Mouse (Mus musculus): ENCODE data around the gene Il7r. TPM values are rescaled to one million over a fixed set of nuclear protein-coding genes. Genes with fewer than 3 reads are reported as not detected.

The Il7r gene
- polyA plus RNA-seq, 1 experiment from 2014 or later: not detected

- DNase-seq (ENCODE audit: low spot score): no peak
- H3K36me3 ChIP-seq: no peaks in the 10 kb centered on the region
- H3K4me3 ChIP-seq: no peak overlapping the region
- WGBS: 86% methylated on average over 3 of the region's 3 CpGs
- H3K27ac ChIP-seq: no peak overlapping the region
- no peaks in the 10 kb centered on the region for H3K4me1 ChIP-seq (replicated peaks)
- no peaks in the 10 kb centered on the region for H3K27me3 ChIP-seq (ENCODE audit: insufficient read depth, poor library complexity, severe bottlenecking)
- H3K9me3 ChIP-seq: no peaks in the 10 kb centered on the region
Measured at GRCm38 (mm10) chr15:9528186-9528935, 1.6 kb downstream of the Il7r start.

- Histone ChIP-seq H3K27me3 (ENCODE audit: insufficient read depth, poor library complexity, severe bottlenecking) (no peaks in the 10 kb centered on the region), H3K36me3 (no peaks in the 10 kb centered on the region), H3K4me3 (no peak overlapping the region), H3K4me1 (replicated peaks) (no peaks in the 10 kb centered on the region), H3K27ac (no peak overlapping the region), H3K9me3 (no peaks in the 10 kb centered on the region)
- no peak for DNase-seq (ENCODE audit: low spot score)
Measured at GRCm38 (mm10) chr15:9526412-9526811, 3.6 kb downstream of the Il7r start.

DNA sequence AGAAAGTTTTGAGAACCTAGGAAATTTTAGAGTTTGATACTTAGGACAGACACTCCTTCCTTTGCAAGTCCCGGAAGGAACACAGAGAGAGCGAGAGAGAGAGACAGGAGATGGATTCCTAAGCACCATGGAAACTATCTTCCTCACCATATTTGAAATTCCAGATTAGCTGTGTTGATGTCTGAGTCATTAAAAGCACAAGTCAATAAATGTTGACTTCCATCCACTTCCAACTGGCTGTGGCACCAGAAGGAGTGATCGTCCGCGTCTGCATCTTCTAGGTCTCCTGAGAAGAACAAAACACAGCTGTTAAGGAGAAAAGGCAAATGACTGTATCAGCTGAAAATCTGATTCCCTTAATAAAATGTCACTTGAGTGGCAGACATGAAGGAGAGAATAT lies 5.1 kb downstream of the Il7r start:
- Histone ChIP-seq H3K4me3 (no peak overlapping the region), H3K36me3 (no peaks in the 10 kb centered on the region), H3K9me3 (no peaks in the 10 kb centered on the region), H3K4me1 (replicated peaks) (no peaks in the 10 kb centered on the region), H3K27ac (no peak overlapping the region), H3K27me3 (ENCODE audit: insufficient read depth, poor library complexity, severe bottlenecking) (no peaks in the 10 kb centered on the region)
- 91% methylated on average over 5 of the region's 5 CpGs for WGBS
- DNase-seq (ENCODE audit: low spot score): no peak

DNA sequence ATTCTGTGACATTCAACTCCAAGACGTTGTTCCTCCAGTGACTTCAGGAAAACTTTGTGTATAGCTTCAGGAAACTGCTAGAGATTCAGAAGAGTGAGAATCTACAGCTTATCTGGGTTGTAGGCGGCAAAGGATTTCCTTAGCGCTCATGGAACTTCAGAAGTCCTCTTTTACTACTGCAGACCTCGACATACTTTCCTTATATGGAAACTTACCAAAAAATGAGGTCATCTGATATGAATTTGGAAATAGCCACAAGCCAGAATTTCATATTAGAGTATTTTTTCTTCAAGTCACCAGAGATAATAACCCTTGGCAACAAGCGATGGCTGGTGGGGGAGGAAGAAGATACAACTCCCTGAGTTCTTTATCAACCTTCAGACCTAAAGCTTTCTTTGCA lies 6.0 kb downstream of the Il7r start:
- Histone ChIP-seq H3K27me3 (ENCODE audit: insufficient read depth, poor library complexity, severe bottlenecking) (no peaks in the 10 kb centered on the region), H3K36me3 (no peaks in the 10 kb centered on the region), H3K27ac (no peak overlapping the region), H3K9me3 (no peaks in the 10 kb centered on the region), H3K4me3 (no peak overlapping the region), H3K4me1 (replicated peaks) (no peaks in the 10 kb centered on the region)
- 88% methylated on average over 5 of the region's 5 CpGs for WGBS
- no peak for DNase-seq (ENCODE audit: low spot score)

- Histone ChIP-seq H3K27me3 (ENCODE audit: insufficient read depth, poor library complexity, severe bottlenecking) (no peaks in the 10 kb centered on the region), H3K36me3 (no peaks in the 10 kb centered on the region), H3K4me1 (replicated peaks) (no peaks in the 10 kb centered on the region), H3K9me3 (no peaks in the 10 kb centered on the region), H3K4me3 (no peak overlapping the region), H3K27ac (no peak overlapping the region)
- no peak for DNase-seq (ENCODE audit: low spot score)
- 91% methylated on average over 3 of the region's 3 CpGs for WGBS
Measured at GRCm38 (mm10) chr15:9523059-9523458, 6.9 kb downstream of the Il7r start.

GRCm38 (mm10) chr15:9492077-9492476 lies 37.9 kb downstream of the Il7r start:
- H3K27me3 ChIP-seq (ENCODE audit: insufficient read depth, poor library complexity, severe bottlenecking): no peaks in the 10 kb centered on the region
- no peaks in the 10 kb centered on the region for H3K9me3 ChIP-seq
- H3K36me3 ChIP-seq: no peaks in the 10 kb centered on the region
- 86% methylated on average over 3 of the region's 3 CpGs for WGBS
- DNase-seq (ENCODE audit: low spot score): no peak
- no peak overlapping the region for H3K4me3 ChIP-seq
- no peak overlapping the region for H3K27ac ChIP-seq
- H3K4me1 ChIP-seq (replicated peaks): no peaks in the 10 kb centered on the region

DNA sequence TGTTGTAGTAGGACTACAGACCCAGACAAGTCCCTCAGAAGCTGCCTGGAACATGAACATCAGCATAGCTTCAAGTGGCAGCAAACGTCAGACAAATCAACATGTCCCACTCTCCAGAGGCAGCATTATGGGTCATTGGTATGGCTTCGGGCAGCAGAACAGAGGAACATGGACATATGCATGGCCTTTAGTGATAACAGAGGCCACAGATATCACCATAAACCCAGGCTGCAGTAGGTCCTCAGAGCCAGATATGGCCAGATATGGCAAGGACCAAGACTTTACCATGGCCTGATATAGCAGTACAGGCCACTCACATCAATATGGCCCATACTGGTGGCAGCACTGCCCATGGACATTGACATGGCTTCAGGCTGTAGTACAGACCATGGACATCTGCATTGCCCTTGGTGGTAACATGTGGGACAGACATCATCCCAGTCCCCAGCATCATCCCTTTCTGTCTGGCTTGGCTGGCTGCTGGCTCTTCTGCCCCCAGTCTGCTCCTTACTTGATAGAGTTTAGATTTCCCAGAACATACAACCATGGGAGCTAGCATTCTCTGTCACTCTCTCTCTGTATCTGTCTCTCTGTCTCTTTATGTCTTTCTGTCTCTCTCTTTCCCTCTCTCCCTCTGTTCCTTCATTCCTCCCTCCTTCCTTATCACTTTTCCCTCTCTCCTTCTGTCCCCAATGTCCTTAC lies 40.4 kb downstream of the Il7r start:
- Histone ChIP-seq H3K27ac (no peak overlapping the region), H3K27me3 (ENCODE audit: insufficient read depth, poor library complexity, severe bottlenecking) (no peaks in the 10 kb centered on the region), H3K4me3 (no peak overlapping the region), H3K36me3 (no peaks in the 10 kb centered on the region), H3K4me1 (replicated peaks) (no peaks in the 10 kb centered on the region), H3K9me3 (no peaks in the 10 kb centered on the region)
- 89% methylated on average over 2 of the region's 2 CpGs for WGBS
- DNase-seq (ENCODE audit: low spot score): no peak

DNA sequence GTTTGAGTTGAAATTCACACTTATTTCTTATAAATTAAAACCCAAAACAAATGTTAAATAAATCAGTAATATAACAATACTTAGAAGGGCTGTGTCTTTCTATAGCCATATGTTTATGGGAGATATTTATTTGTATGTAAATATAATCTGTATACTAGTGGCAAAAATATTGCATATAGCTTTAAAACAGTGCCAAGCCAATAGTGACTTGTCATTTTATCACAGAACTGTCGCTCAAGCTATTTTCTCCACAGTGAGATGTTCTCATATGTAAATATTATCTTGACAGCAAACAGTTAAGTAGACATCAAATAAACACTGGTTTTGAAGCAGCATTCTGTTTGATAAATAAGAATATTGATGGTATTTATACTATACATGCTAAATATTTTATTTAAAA lies 56.8 kb downstream of the Il7r start:
- Histone ChIP-seq H3K27ac (no peak overlapping the region), H3K4me3 (no peak overlapping the region), H3K9me3 (no peaks in the 10 kb centered on the region), H3K36me3 (no peaks in the 10 kb centered on the region), H3K27me3 (ENCODE audit: insufficient read depth, poor library complexity, severe bottlenecking) (no peaks in the 10 kb centered on the region), H3K4me1 (replicated peaks) (no peaks in the 10 kb centered on the region)
- 95% methylated on average over 1 of the region's 1 CpGs for WGBS
- DNase-seq (ENCODE audit: low spot score): no peak

DNA sequence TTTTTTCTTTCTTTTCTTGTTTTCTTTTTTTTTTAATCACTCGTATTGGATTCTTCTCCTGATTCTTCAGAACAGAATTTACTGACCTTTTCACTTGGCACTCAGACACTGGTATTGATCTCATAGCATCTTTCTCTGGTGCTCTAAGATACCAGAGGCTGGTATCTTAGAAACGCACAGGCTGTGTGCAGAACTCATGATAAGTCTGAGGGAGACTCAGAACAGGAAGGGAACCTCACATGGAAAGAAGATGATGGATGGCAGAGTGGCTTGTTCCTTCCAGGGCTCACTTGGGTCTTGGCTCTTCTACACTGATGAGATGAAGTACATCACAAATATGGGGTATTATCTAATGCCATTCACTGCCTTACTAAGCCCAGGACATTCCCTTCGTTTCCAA lies 57.4 kb downstream of the Il7r start:
- H3K27ac ChIP-seq: no peak overlapping the region
- no peaks in the 10 kb centered on the region for H3K9me3 ChIP-seq
- whole genome bisulfite sequencing: 63% methylated on average over 3 of the region's 3 CpGs
- no peaks in the 10 kb centered on the region for H3K27me3 ChIP-seq (ENCODE audit: insufficient read depth, poor library complexity, severe bottlenecking)
- H3K4me1 ChIP-seq (replicated peaks): no peaks in the 10 kb centered on the region
- no peaks in the 10 kb centered on the region for H3K36me3 ChIP-seq
- no peak overlapping the region for H3K4me3 ChIP-seq
- no peak for DNase-seq (ENCODE audit: low spot score)

GRCm38 (mm10) chr15:9472167-9472566 lies 57.8 kb downstream of the Il7r start:
- no peak for DNase-seq (ENCODE audit: low spot score)
- 70% methylated on average over 3 of the region's 3 CpGs for WGBS
- H3K27me3 ChIP-seq (ENCODE audit: insufficient read depth, poor library complexity, severe bottlenecking): no peaks in the 10 kb centered on the region
- no peaks in the 10 kb centered on the region for H3K9me3 ChIP-seq
- no peak overlapping the region for H3K4me3 ChIP-seq
- no peak overlapping the region for H3K27ac ChIP-seq
- H3K36me3 ChIP-seq: no peaks in the 10 kb centered on the region
- H3K4me1 ChIP-seq (replicated peaks): no peaks in the 10 kb centered on the region

DNA sequence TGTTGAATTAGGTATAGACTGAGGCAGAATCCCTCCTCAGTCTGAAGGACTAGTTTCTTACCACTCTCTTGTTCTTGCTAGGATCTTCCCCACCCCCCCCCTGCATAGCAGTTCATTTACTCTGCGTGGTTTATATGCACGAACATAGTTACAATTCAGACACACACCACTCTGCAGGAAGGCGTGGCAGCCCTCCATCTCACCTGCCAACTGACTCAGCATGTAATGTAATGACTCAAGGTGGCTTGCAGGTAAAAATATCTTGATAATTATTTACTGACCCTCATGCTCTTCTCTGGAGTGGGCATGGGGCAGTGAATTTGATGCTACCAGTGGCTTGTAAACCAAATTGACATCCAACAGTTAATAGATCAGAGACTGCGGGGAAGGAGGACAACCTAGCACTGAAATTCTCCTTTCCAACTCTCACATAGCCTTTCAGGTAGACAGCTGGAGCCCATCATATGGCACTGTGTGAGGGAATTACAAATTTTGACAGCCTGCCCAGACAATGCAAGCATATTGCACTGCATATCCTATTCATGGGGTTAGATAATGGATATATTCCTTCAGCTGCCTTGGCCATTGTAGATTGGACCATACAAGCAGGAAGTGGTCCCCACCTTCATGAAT lies 58.8 kb downstream of the Il7r start:
- 90% methylated on average over 4 of the region's 4 CpGs for WGBS
- Histone ChIP-seq H3K4me3 (no peak overlapping the region), H3K9me3 (no peaks in the 10 kb centered on the region), H3K4me1 (replicated peaks) (no peaks in the 10 kb centered on the region), H3K27me3 (ENCODE audit: insufficient read depth, poor library complexity, severe bottlenecking) (no peaks in the 10 kb centered on the region), H3K27ac (no peak overlapping the region), H3K36me3 (no peaks in the 10 kb centered on the region)
- DNase-seq (ENCODE audit: low spot score): no peak

DNA sequence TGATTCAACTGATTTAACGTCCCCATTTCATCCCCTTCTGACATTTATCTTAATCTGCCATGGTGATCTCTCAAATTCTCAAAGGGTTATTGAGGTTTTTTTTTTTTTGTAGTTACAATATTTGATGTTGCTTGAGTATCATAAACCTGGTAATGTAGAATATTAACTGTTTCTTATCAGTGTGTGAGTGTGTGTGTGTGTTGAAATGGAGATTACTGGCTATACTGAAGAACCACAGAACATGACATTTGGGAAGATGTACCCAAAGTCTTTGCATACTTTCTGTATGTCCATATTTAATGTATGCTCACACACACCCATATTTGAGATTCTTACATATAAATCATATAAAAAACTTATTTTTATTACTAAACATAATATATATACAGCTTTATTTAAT lies 65.9 kb downstream of the Il7r start:
- H3K36me3 ChIP-seq: no peaks in the 10 kb centered on the region
- 58% methylated on average over 1 of the region's 1 CpGs for whole genome bisulfite sequencing
- no peak overlapping the region for H3K27ac ChIP-seq
- no peaks in the 10 kb centered on the region for H3K9me3 ChIP-seq
- no peaks in the 10 kb centered on the region for H3K4me1 ChIP-seq (replicated peaks)
- no peak for DNase-seq (ENCODE audit: low spot score)
- no peaks in the 10 kb centered on the region for H3K27me3 ChIP-seq (ENCODE audit: insufficient read depth, poor library complexity, severe bottlenecking)
- no peak overlapping the region for H3K4me3 ChIP-seq

GRCm38 (mm10) chr15:9463521-9464027 lies 66.4 kb downstream of the Il7r start:
- Histone ChIP-seq H3K27ac (no peak overlapping the region), H3K4me1 (replicated peaks) (no peaks in the 10 kb centered on the region), H3K9me3 (no peaks in the 10 kb centered on the region), H3K4me3 (no peak overlapping the region), H3K27me3 (ENCODE audit: insufficient read depth, poor library complexity, severe bottlenecking) (no peaks in the 10 kb centered on the region), H3K36me3 (no peaks in the 10 kb centered on the region)
- 72% methylated on average over 7 of the region's 7 CpGs for WGBS
- no peak for DNase-seq (ENCODE audit: low spot score)

Measured in hindbrain, embryonic 10.5 days (tissue).